Mouse (Mus musculus): ENCODE results near the gene Lfng.

DNA sequence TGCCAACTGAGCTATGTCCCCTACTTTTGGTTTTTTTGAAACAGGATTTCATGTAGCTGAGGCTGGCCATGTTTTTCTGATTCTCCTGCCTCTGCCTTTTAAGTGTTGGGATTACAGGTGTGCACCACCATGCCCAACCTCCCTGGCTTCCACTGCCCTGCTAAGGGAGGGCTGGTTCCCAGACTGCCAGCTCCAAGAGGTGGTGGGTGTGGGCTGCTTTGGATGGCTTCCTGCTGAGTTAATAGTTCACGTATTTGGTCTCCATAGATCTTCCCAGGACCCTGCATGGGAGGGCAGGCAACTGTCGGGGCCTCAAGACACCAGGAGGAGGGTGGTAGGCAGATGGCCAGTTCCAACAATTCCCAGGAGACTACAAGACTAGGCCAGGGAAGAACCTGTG is 4.6 kb upstream of the Lfng start:
- no peak for TF ChIP-seq POLR2A (IDR thresholded peaks at IDR 0.05; ENCODE audit: insufficient read depth, low read depth, low read length)
- TF ChIP-seq CTCF (IDR thresholded peaks at IDR 0.05; ENCODE audit: insufficient read depth, low read depth, low read length), result no peak
